Mouse (Mus musculus) layer of hippocampus, adult 9-10 months (tissue): ENCODE results near the gene Pik3cd.

Experiments
- DNase-seq: peaks from one replicate; pipeline ENCODE4 v3.0.0; 2022; ENCODE audit warnings: low spot score

Gene Pik3cd

GRCm38 (mm10) chr4:149689822-149690700, 12.3 kb downstream of the Pik3cd start:
- no peak for DNase-seq

GRCm38 (mm10) chr4:149688861-149689260, 13.5 kb downstream of the Pik3cd start:
- DNase-seq = no peak

GRCm38 (mm10) chr4:149684841-149685623, 17.3 kb downstream of the Pik3cd start:
- no peak for DNase-seq

- DNase-seq = no peak
These were observed 18.5 kb downstream of the Pik3cd start for GRCm38 (mm10) chr4:149683875-149684274.

- no peak for DNase-seq
These were observed 23.2 kb downstream of the Pik3cd start for GRCm38 (mm10) chr4:149679056-149679770.

GRCm38 (mm10) chr4:149678006-149678405, 24.4 kb downstream of the Pik3cd start:
- no peak for DNase-seq

DNA sequence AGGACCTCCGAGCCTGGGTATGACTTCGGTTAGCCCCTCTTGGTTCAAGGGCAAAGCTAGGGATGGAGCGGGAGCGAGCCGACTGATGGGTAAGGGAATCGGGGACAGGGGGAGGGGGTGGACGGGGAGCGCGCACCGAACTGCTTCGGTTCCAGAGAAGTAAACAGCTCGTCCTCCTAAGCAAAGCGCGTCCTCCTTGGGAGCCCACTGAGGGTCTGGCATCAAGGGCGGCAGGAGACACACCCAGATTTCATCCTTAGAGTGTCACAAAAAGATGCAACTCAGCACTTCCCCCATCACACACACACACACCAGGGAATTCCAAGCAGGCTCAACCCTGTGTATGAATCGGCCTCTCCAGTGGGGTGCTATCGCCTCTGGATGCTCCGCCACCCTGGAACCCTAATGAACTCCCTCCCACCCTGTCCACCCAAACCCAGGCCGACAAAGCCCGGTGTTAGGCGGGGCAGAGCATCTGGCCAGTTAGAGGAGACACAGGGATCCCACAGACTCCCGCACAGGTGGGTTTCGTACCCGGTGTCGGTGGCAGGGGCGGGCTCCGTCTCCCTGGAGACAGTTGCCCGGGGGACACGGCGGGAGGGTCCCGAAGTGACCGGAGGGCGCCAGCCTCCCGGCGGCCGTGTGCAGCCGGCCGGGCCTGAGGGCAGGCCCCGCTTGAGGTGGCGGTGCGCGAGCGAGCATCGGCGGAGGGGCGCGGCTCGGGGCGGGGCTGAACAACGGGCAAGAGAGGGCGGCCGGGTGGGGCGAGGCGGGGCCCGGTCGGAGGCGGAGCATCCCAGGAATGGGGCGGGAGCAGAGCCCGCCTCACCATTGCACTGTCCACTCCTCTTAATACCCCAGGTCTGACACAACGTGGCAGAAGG, 26.8 kb downstream of the Pik3cd start:
- DNase-seq = no peak

- no peak for DNase-seq
These were observed 27.5 kb downstream of the Pik3cd start for GRCm38 (mm10) chr4:149674814-149675377.

GRCm38 (mm10) chr4:149672747-149673146, 29.6 kb downstream of the Pik3cd start:
- no peak for DNase-seq

- DNase-seq = no peak
These were observed 31.2 kb downstream of the Pik3cd start for GRCm38 (mm10) chr4:149671175-149671574.

DNA sequence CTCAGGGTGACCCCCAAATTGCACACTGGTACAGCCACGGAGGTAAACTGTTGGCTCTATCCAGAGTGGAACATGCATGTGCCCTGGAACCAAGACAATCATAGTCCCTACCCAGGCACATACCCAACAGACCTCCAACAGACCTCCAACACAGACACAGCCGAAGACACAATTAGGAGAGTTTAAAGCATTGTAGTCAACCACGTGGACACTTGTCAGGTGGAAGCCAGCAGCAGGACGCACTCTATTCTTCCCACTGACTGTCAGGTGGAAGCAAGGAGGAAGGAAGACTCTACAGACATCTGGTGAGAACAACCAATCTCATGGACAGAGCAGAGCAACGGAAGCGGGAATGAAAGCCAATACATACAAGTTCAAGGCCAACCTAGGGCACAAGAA, 36.7 kb downstream of the Pik3cd start:
- DNase-seq = no peak

DNA sequence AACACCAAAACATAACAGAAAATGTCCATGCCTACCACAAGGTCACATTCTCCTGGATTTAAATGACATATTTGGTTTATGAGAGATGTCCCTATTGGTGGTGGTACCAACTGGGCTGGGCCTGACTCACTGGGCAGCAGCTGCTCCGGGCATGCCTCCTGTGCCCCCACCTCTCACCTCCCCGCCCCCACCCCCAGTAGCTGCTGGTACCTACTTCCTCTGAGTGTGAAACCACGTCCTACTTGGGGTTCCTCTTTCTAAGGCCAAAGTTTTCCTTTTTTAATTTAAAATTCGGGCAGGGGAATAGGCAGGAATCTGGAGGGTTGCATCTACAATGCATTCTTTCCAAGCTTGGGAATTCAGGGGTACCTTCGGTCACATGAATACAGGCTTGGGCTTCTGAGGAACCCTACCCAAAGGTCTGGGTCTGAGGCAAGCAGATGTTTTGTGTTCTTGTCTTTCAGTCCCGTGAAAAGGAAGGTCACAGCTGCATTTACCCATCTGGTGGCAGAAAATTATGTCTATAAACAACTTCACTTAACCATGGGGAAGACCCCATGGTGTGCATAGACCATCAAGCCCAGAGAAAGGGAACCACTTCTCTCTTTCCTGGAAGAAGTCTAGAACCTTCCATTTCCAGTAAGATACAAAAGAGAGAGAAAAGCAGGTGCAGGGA, 37.2 kb downstream of the Pik3cd start:
- DNase-seq = no peak

GRCm38 (mm10) chr4:149663849-149664503, 38.4 kb downstream of the Pik3cd start:
- no peak for DNase-seq

- DNase-seq = no peak
These were observed 40.3 kb downstream of the Pik3cd start for GRCm38 (mm10) chr4:149661967-149662589.

GRCm38 (mm10) chr4:149660598-149660997, 41.8 kb downstream of the Pik3cd start:
- DNase-seq = no peak

DNA sequence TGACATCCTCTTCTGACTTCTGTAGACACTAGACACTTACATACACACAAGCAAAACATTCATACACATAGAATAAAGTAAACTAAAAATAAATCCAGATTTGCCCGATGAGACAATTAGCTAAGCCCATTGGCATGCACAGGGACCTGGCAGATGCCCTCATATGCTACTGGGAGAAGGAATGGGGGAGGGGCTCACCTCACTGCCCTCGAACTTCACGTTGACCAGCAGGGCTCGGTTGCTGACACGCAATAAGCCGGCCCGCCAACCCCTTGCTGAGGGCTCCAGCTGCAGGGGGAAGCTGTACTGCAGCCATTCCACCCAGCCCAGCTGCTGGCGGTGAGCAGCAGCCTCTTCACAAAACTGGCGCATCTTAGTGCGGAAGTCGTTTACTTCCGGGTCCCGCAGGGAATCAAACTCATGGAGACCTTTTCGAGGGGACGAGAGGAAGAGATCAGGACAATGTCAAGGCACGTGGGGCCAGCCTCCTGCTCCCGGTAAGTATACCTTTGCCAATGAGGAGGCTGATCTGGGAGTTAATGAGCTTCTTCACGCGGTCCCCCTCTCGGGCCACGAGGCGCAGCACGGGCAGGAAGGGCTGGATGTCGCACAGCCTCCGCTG, 42.8 kb downstream of the Pik3cd start:
- no peak for DNase-seq

- no peak for DNase-seq
These were observed 44.4 kb downstream of the Pik3cd start for GRCm38 (mm10) chr4:149657858-149658416.

- no peak for DNase-seq
These were observed 48.1 kb downstream of the Pik3cd start for GRCm38 (mm10) chr4:149654232-149654631.
